Mouse (Mus musculus): ENCODE measurements around the gene Unc79.

Unc79 gene

GRCm38 (mm10) chr12:102948778-102949394, at the start of gene Unc79:
Gene Unc79, plus strand, starts transcription at chr12:102948859.
- peak; percentile 83 for DNase-seq

GRCm38 (mm10) chr12:102899091-102899490, 49.6 kb upstream of the Unc79 start, which contains the start of gene Cox8c:
Gene Cox8c, plus strand, starts transcription at chr12:102899316.
- no peak for DNase-seq

- DNase-seq: no peak
Observed at GRCm38 (mm10) chr12:102908191-102908590, 40.5 kb upstream of the Unc79 start.

GRCm38 (mm10) chr12:102916073-102916472, 32.6 kb upstream of the Unc79 start:
- DNase-seq: no peak

GRCm38 (mm10) chr12:102929764-102930163, 18.9 kb upstream of the Unc79 start:
- no peak for DNase-seq

DNA sequence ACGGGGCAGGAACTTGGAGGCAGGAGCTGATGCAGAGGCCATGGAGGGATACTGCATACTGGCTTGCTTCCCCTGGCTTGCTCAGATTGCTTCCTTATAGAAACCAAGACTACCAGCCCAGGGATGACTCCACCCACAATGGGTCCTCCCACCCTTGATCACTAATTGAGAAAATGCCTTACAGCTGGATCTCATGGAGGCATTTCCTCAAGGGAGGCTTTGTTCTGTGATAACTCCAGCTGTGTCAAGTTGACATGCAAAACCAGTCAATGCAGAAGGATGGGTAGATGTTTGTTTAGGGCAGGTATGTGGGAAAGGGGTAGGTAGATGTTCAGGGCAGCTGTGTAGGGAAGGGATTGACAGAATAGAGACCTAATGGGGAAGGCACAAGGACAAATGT, 18.3 kb upstream of the Unc79 start:
- DNase-seq: no peak

GRCm38 (mm10) chr12:102930789-102931188, 17.9 kb upstream of the Unc79 start:
- DNase-seq: no peak

- DNase-seq: no peak
Observed at GRCm38 (mm10) chr12:102935892-102936291, 12.8 kb upstream of the Unc79 start.

DNA sequence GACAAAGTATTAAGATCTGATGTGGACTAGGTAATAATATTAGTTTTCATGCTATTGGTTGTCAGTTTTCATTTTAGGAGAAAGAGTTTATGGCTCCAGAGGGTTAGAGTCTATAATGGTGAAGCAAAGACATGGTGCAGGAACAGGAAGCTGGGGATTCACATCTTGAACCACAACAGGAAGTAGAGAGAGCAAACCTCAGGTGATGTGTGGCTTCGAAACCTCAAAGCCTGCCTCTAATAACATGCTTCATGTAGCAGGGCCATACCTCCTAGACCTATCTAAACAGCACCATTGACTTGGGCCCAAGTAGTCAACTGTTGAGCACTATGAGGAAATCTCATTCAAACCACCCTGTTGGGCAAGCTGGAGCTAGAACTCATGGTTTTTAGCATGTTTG, 3.1 kb upstream of the Unc79 start:
- no peak for DNase-seq

DNA sequence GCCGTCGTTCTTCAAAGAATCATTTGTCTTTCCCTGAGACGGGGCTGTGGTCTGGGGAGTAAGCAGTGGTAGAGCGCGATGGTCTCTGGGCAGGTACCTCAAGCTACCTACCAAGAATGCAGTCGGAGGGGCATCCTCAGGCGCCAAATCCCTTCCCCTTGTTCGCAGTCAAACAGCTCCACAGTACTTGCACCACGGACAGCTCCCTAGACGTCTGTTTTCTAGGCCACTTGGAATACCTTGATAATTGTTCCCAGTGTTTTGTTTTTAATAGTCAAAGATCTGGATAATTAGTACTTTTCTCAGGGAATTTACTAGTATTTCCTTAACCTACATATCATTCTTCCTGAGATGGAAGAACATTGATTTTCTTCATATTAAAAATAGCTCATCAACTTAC, 833 bp upstream of the Unc79 start:
- DNase-seq: no peak

- peak; percentile 72 for DNase-seq
Observed at GRCm38 (mm10) chr12:102949395-102950208, 943 bp downstream of the Unc79 start.

DNA sequence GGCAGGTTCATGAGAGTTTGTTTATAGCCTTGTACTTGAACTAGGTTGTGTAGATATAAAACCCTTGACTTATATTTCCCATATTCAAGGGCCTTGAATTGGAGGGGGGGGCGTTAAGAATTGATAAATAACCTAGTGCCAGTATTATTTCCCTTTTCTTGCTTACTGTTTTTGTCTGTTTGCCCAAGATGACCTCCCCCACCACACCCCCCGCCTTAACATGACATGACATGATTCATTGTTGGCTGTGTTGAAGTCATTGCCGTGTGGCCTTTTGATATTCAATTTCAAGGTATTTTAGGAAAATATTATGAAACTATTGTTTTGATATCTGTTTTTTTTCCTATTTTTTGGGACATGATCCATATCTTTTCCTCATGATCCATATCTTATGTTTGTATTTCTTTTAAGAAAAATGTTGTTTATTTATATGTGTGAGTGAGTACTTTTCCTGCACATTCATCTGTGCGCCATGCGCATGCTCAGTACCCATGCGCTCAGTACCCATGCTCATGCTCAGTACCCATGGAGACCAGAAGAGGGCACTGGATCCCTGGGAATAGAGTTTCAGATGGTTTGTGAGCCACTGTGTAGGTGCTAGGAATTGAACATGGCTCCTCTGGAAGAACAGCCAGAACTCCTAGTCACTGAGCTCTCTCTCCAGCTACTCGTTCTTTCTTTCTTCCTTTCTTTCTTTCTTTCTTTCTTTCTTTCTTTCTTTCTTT, 11.6 kb downstream of the Unc79 start:
- no peak for DNase-seq

DNA sequence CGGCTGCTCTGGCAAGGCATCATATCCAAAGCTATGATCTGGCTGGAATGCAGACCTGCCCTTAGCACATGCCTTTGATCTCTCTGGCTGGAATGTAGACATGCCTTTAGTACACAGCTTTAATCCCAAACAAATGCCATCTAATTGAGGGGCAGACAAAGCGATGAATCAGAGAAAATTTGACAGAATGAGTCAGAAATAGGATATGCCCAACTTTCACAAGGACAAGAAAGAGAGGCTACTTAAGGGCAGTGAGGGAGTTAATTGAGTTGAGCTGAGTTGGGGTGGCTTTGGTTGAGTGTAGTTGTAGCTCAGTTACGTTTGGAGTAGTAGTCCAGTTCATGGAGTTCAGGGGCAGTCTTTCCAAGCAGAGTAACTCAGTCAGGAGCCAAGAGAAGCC, 12.4 kb downstream of the Unc79 start:
- DNase-seq: no peak

- no peak for DNase-seq
Observed at GRCm38 (mm10) chr12:102964486-102964885, 15.8 kb downstream of the Unc79 start.

GRCm38 (mm10) chr12:102980584-102980983, 31.9 kb downstream of the Unc79 start:
- no peak for DNase-seq

- DNase-seq: no peak
Observed at GRCm38 (mm10) chr12:102981543-102981942, 32.9 kb downstream of the Unc79 start.

DNA sequence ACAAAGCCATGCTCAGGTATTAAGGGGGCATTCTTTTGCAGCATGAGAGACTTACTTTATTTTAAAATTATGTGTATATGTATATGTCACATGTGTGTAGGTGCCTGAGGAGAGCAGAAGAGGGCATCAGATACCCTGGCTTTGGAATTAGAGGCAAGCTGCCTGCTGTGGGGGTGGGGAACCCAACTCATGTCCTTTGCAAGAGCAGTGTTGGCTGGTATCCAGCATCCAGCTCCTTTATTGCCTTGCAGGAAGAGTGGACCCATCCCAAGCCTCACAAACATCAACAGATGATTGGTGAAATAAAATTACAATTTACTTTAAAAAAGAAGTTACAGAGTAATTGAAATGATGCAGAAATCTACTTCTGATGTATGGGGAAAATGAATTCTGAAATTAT, 36.7 kb downstream of the Unc79 start:
- no peak for DNase-seq

DNA sequence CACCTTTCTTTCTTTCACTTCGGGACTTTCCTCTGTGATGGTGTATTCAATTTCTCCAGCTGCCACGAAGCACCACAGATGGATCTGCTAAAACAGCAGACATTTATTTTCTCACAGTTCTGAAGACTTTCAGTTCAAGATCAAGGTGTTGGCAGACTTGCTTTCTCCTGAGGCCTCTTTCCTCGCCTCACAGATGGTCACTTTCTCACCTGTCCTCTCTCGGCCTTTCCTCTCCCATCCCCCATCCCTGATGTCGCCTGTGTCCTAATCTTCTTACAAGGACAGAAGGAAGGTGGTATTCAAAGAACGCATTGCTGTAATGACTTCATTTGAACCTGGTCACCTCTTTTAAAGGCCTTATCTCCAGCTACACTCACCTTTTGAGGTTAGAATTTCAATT, 39.1 kb downstream of the Unc79 start:
- no peak for DNase-seq

- no peak for DNase-seq
Observed at GRCm38 (mm10) chr12:103008491-103008890, 59.8 kb downstream of the Unc79 start.

DNA sequence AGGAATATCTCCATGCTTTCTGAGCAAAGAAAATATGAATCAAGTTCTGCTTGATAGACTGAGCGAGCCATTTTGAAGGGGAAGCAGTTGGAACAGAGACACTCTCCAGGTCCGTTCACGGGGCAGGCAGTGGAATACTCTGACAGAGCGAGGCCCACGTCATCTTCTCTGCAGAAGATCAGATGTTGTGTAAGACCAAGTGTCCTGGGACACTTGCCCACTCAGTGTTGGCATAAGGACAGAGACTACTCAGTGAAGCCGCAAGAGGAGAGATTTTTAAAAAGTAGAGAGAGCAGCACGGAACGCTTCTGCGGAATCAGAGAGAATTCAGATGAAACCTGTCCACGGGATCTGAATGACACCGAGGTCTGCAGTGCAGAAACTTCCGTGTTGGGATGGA, 69.5 kb downstream of the Unc79 start:
- no peak for DNase-seq

DNA sequence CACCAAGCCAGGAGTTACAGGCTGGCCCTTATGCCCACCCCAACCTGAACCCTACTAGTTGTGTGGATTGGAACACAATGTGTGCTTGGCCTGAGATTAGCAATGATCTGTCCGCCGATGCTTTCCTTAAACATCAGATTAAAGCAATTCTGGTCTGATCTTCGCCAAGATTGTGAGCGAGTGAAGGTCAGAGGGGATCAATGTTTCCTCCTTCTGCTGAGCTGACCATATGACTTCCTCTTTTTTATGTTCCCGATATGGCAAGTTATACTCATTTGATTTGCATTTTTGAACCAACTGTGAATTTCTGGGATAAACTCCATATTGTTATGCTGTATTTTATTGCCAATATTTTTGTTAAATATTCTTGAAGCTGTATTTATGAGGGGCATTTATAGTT, 88.0 kb downstream of the Unc79 start:
- no peak for DNase-seq

GRCm38 (mm10) chr12:103039332-103039731, 90.7 kb downstream of the Unc79 start:
- DNase-seq: no peak

DNA sequence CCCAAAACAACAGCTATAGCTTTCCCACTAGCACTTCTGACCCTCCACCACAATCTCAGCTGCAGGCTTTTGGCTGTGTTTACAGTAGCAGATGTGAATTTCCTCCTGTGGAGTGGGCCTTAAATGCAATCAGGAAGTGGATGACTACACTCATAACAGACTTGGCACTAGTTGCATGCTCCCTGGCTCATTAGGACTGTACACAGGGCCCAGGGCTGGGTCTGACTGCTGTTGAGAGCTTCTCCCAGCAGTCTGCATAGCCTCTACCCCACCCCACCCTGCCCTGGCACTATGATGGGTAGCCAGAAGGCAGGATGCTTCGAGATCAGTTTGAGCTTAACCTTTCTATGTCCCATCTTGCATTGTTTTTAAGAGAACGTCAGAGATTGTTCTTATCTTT, 91.5 kb downstream of the Unc79 start:
- no peak for DNase-seq

DNA sequence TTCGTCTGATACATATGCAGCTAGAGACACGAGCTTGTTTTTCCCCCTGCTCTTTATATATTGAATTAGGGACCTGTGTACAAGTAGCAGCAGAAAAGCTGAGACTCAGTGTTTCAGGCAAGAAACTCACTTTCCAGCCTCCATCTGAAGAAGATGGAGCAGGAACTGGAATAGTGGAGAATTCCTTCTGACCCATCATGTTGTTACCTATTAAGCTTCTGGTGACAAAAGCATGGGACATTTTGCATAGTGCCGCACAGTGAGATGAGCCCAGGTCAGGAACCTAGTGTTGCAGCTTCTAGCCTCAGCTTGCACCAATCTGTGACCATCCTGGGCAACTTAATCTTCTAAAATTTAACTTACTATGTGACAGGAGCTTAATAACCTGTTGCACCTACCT, 92.7 kb downstream of the Unc79 start:
- DNase-seq: no peak
